Mouse (Mus musculus) limb, embryonic 11.5 days (tissue): Measurements from ENCODE around the gene Lin37. TPM values are rescaled to one million over a fixed set of nuclear protein-coding genes. Genes with fewer than 3 reads are reported as not detected.

Experiments
- ATAC-seq: fragments of 200-750 bp; cut with Nextera tagmentation; 2 replicates; pipeline ENCODE4 v1.8.0; 2017; ENCODE audit warnings: low read depth; ENCODE audit not compliant: insufficient number of reproducible peaks, low FRiP score, low TSS enrichment
- DNase-seq: peaks from one replicate; pipeline ENCODE4 v3.0.0-alpha.2; 2015; ENCODE audit warnings: low spot score
- H3K27ac ChIP-seq: fragments of 300-500 bp; sonication (generic); replicated peaks from 2 replicates; pipeline ENCODE4 v1.5.1; 2014; ENCODE audit warnings: low read depth, mild to moderate bottlenecking, low read length
- H3K27me3 ChIP-seq: fragments of 300-500 bp; sonication (generic); 2 replicates; pipeline ENCODE4 v1.6.1; 2014; ENCODE audit warnings: mild to moderate bottlenecking, low read length, mixed read lengths; ENCODE audit not compliant: control insufficient read depth, insufficient read depth
- H3K36me3 ChIP-seq: fragments of 300-500 bp; sonication (generic); 2 replicates; pipeline ENCODE4 v1.6.1; 2014; ENCODE audit warnings: mild to moderate bottlenecking, low read length, moderate library complexity, mixed read lengths; ENCODE audit not compliant: control insufficient read depth, insufficient read depth
- H3K4me1 ChIP-seq: fragments of 300-500 bp; sonication (generic); 2 replicates; pipeline ENCODE4 v1.6.1; 2014; ENCODE audit warnings: low read length, mixed read lengths; ENCODE audit not compliant: control insufficient read depth, insufficient read depth
- H3K4me2 ChIP-seq: fragments of 300-500 bp; sonication (generic); 2 replicates; pipeline ENCODE4 v1.6.1; 2014; ENCODE audit warnings: low read depth, mild to moderate bottlenecking, moderate library complexity; ENCODE audit not compliant: severe bottlenecking
- H3K4me3 ChIP-seq: fragments of 300-500 bp; sonication (generic); 2 replicates; pipeline ENCODE4 v1.5.1; 2014; ENCODE audit warnings: low read depth, low read length
- H3K9ac ChIP-seq: fragments of 300-500 bp; sonication (generic); 2 replicates; pipeline ENCODE4 v1.6.1; 2014; ENCODE audit warnings: mild to moderate bottlenecking, low read length
- H3K9me3 ChIP-seq: fragments of 300-500 bp; sonication (generic); 2 replicates; pipeline ENCODE4 v1.6.1; 2016; ENCODE audit warnings: low read length; ENCODE audit not compliant: control insufficient read depth
- WGBS: fragments of 180-500 bp; shearing (Covaris S2); extraction: QIAGEN DNeasy Blood & Tissue Kit; methylation state at CpG from one replicate; pipeline ENCODE4 v1.1.7; 2014; 5-methylcytosine and 5-hydroxymethylcytosine counted together
- polyA plus RNA-seq: library from polyadenylated mRNA; unstranded; fragments of >200 nt; fragmentation: Nextera tagmentation; extraction: Ambion mirVana; gene quantifications from 2 replicates; pipeline ENCODE4 v1.2.1, GENCODE M21; 2014

Lin37 gene
- polyA plus RNA-seq, 1 experiment from 2014 or later: 40.6 TPM

- Histone ChIP-seq H3K4me3 (peak overlapping the region; percentile 84), H3K27me3 (no peaks in the 10 kb centered on the region), H3K9me3 (no peaks in the 10 kb centered on the region), H3K9ac (peak overlapping the region; percentile 45), H3K4me1 (peaks cover 11% of the 10 kb centered on the region), H3K4me2 (peak overlapping the region; percentile 55), H3K36me3 (peaks cover 15% of the 10 kb centered on the region), H3K27ac (0 out of 2 replicates have a peak overlapping the region, but pooled peaks have one; percentile 91)
- ATAC-seq: peak; percentile 65
- peak; percentile 93 for DNase-seq
- 28% methylated on average over 40 of the region's 40 CpGs for WGBS
These were observed 30.0 kb upstream of the Lin37 start for GRCm38 (mm10) chr7:30589435-30590301.

- WGBS: under 1% methylated on average over 48 of the region's 68 CpGs
- Histone ChIP-seq H3K9ac (peak within 1 kb of the TSS; percentile 92), H3K27me3 (no peaks in the 10 kb centered on the region), H3K4me3 (peak within 1 kb of the TSS; percentile 84), H3K9me3 (no peaks in the 10 kb centered on the region), H3K36me3 (peaks cover 17% of the 10 kb centered on the region), H3K27ac (peak within 1 kb of the TSS; percentile 91), H3K4me1 (peaks cover 11% of the 10 kb centered on the region), H3K4me2 (peak within 1 kb of the TSS; percentile 84)
- DNase-seq (peak; percentile 97), ATAC-seq (peak; percentile 95)
These were observed 29.2 kb upstream of the Lin37 start, which contains the start of gene Kmt2b for GRCm38 (mm10) chr7:30588676-30589434. TSS of gene Kmt2b (minus strand) at chr7:30588726.

- ATAC-seq: peak; percentile 22; the same call in 1 of the 2 replicates
- under 1% methylated on average over 61 of the region's 67 CpGs for WGBS
- Histone ChIP-seq H3K9me3 (no peaks in the 10 kb centered on the region), H3K4me3 (peak overlapping the region; percentile 84), H3K36me3 (peaks cover 24% of the 10 kb centered on the region), H3K9ac (peak overlapping the region; percentile 92), H3K27me3 (no peaks in the 10 kb centered on the region), H3K4me2 (peak overlapping the region; percentile 84), H3K4me1 (peaks cover 11% of the 10 kb centered on the region), H3K27ac (peak overlapping the region; percentile 91)
- DNase-seq: peak; percentile 58
These were observed 28.4 kb upstream of the Lin37 start for GRCm38 (mm10) chr7:30587842-30588667.

GRCm38 (mm10) chr7:30586455-30587020 is 26.9 kb upstream of the Lin37 start:
- Histone ChIP-seq H3K9ac (no peak overlapping the region), H3K9me3 (no peaks in the 10 kb centered on the region), H3K4me2 (no peak overlapping the region), H3K27me3 (no peaks in the 10 kb centered on the region), H3K36me3 (peaks cover 35% of the 10 kb centered on the region), H3K4me3 (0 out of 2 replicates have a peak overlapping the region, but pooled peaks have one; percentile 6), H3K27ac (no peak overlapping the region), H3K4me1 (peaks cover 11% of the 10 kb centered on the region)
- ATAC-seq: no peak
- WGBS: 92% methylated on average over 28 of the region's 28 CpGs
- no peak for DNase-seq

GRCm38 (mm10) chr7:30585170-30585569 is 25.5 kb upstream of the Lin37 start:
- ATAC-seq (no peak), DNase-seq (no peak)
- peaks cover 44% of the 10 kb centered on the region for H3K36me3 ChIP-seq
- peaks cover 11% of the 10 kb centered on the region for H3K4me1 ChIP-seq
- no peak overlapping the region for H3K9ac ChIP-seq
- no peak overlapping the region for H3K4me2 ChIP-seq
- WGBS: 93% methylated on average over 7 of the region's 7 CpGs
- no peaks in the 10 kb centered on the region for H3K9me3 ChIP-seq
- H3K27me3 ChIP-seq: no peaks in the 10 kb centered on the region
- no peak overlapping the region; the same call in 1 of the 2 replicates for H3K4me3 ChIP-seq
- H3K27ac ChIP-seq: no peak overlapping the region

- Histone ChIP-seq H3K4me3 (no peak overlapping the region), H3K9me3 (no peaks in the 10 kb centered on the region), H3K36me3 (peaks cover 51% of the 10 kb centered on the region), H3K27me3 (no peaks in the 10 kb centered on the region), H3K27ac (no peak overlapping the region), H3K4me1 (peaks cover 6% of the 10 kb centered on the region), H3K9ac (no peak overlapping the region), H3K4me2 (no peak overlapping the region)
- no peak for ATAC-seq
- DNase-seq: no peak
- WGBS: 94% methylated on average over 10 of the region's 10 CpGs
These were observed 24.7 kb upstream of the Lin37 start for GRCm38 (mm10) chr7:30584339-30584738.

- H3K36me3 ChIP-seq: peaks cover 68% of the 10 kb centered on the region
- no peaks in the 10 kb centered on the region for H3K4me1 ChIP-seq
- H3K27me3 ChIP-seq: no peaks in the 10 kb centered on the region
- H3K4me2 ChIP-seq: no peak overlapping the region
- H3K9me3 ChIP-seq: no peaks in the 10 kb centered on the region
- ATAC-seq: no peak
- 95% methylated on average over 16 of the region's 16 CpGs for WGBS
- no peak overlapping the region for H3K27ac ChIP-seq
- H3K4me3 ChIP-seq: no peak overlapping the region
- DNase-seq: no peak
- no peak overlapping the region for H3K9ac ChIP-seq
These were observed 21.9 kb upstream of the Lin37 start for GRCm38 (mm10) chr7:30581547-30581946.
